Mouse (Mus musculus) cerebellum, adult 2 months (tissue): ENCODE results near the gene Itpa.

ENCODE experiments used
- CTCF ChIP-seq: fragments of 200-500 bp; IDR thresholded peaks from 2 replicates; pipeline ENCODE4 v1.5.1; 2011; ENCODE audit warnings: low read depth, mild to moderate bottlenecking, control low read depth, low read length, moderate library complexity, borderline replicate concordance; ENCODE audit not compliant: insufficient read depth
- POLR2A ChIP-seq: fragments of 200-500 bp; IDR thresholded peaks from 2 replicates; pipeline ENCODE4 v1.6.1; 2011; ENCODE audit warnings: low read length, control low read depth, borderline replicate concordance; ENCODE audit not compliant: insufficient read depth

DNA sequence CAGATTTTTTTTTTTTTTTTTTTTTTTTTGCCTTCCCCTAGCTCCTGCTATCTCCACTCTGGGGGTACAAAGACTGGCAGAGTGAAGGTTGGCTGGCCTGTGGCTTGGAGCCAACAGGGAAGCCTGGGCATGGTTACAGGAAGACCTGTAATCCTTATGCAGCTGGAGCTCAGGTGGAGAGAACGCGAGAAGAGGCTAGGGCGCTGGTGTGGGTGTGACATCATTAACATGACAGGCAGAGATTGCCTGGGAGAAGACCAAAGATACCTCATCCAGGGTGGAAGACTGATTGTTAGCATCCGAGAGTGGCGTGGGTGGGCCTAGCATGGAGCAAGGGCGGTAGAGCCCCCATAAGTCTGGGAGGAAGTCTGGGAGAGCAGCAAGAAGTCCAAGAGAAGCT lies 28.1 kb upstream of the Itpa start:
- TF ChIP-seq CTCF (no peak), POLR2A (no peak)
